11 mouse cellular contexts compared by ENCODE assay signal in the genomic region with DNA sequence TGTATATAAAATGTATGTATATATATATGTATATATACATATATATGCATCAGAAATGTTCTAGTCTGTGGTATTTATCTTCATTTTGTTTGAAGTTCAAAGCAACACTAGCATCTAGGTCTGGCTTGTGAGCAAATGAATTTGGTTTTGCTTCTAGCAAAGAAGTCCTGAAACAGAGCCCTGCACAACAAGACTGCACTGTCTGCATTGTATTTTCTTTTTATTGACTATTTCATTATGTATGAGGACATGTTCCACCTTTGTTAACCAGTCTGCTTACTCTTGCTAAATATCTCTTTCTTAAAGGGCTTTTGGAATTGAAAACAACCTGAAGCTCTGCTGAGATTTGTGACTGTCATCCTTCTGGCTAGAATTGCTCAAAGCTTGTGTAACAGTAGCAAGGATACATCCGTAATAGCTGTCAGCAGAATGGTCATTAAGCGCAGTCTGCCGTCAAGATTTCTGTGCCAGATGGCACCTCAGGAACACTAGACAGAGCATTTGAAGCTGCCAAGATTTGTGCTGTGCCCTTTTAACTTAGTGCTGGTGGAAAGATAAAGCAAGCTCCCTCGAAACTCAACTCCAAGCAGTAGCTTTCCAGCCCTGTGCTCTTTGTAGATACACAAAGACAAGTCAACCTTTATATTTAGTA.
DNase-seq lines count a peak whose midpoint lies in the region; ATAC-seq lines count a peak whose summit lies in the region.
"Had no signal": no experiment of that assay in that cellular context is flagged by ENCODE, and none has a peak within 500 bp of the region (broad histone marks: within the 10 kb centered on the region; RNA-seq: fewer than 3 reads in every experiment).

No protein-coding gene starts in this region.

- H3K4me3 ChIP-seq in kidney, embryonic 16.5 days (ENCODE audit: low read length): no peak overlapping the region
- H3K4me3 ChIP-seq: heart, embryonic 15.5 days; stomach, embryonic 15.5 days had no signal

- H3K27ac ChIP-seq in kidney, embryonic 16.5 days (ENCODE audit: low read length): no peak overlapping the region
- H3K27ac ChIP-seq: heart, embryonic 15.5 days; stomach, embryonic 15.5 days had no signal

- WGBS in kidney, embryonic 16.5 days: 50% methylated on average over 4 of the region's 4 CpGs

- H3K4me1 ChIP-seq in kidney, embryonic 16.5 days (ENCODE audit: insufficient read depth, low read length): no peaks in the 10 kb centered on the region
- H3K4me1 ChIP-seq: heart, embryonic 15.5 days; stomach, embryonic 15.5 days had no signal

- no peaks in the 10 kb centered on the region for H3K9me3 ChIP-seq in kidney, embryonic 16.5 days (ENCODE audit: low read length)
- H3K9me3 ChIP-seq: heart, embryonic 15.5 days; stomach, embryonic 15.5 days had no signal

- peak; percentile 3 for DNase-seq in embryo, embryonic 11 days
- DNase-seq in embryo, embryonic 9.5 days (ENCODE audit: extremely low spot score): no peak
- DNase-seq in frontal cortex, adult 2 months (ENCODE audit: extremely low spot score in 1 of 2, low spot score in 1 of 2): peak; percentile 35 to 41
- peak; percentile 2 to 46 for DNase-seq in left cerebral cortex, adult 18-20 months (ENCODE audit: low spot score in 2 of 2)
- DNase-seq in kidney, adult 8-10 months: no peak
- no peak for DNase-seq in kidney, adult 9 months
- DNase-seq: lung, adult 2 months had no signal

- no peaks in the 10 kb centered on the region for H3K27me3 ChIP-seq in kidney, embryonic 16.5 days (ENCODE audit: insufficient read depth, low read length)
- H3K27me3 ChIP-seq: heart, embryonic 15.5 days; stomach, embryonic 15.5 days had no signal

- H3K36me3 ChIP-seq in kidney, embryonic 16.5 days (ENCODE audit: insufficient read depth, low read length): no peaks in the 10 kb centered on the region
- H3K36me3 ChIP-seq: heart, embryonic 15.5 days; stomach, embryonic 15.5 days had no signal

- no peak overlapping the region for H3K4me2 ChIP-seq in kidney, embryonic 16.5 days (replicated peaks; ENCODE audit: low read depth, low read length)
- H3K4me2 ChIP-seq: heart, embryonic 15.5 days; stomach, embryonic 15.5 days had no signal

- no peak overlapping the region for H3K9ac ChIP-seq in kidney, embryonic 16.5 days (replicated peaks; ENCODE audit: low read length)
- H3K9ac ChIP-seq: heart, embryonic 15.5 days; stomach, embryonic 15.5 days had no signal

- ATAC-seq in cerebellum, adult (ENCODE audit: insufficient number of reproducible peaks, low FRiP score, low TSS enrichment): peak; percentile 100
- ATAC-seq in kidney, embryonic 16.5 days (ENCODE audit: low FRiP score, low TSS enrichment): no peak

Comparison
In these comparisons a context has a peak if more than half of its experiments do, and no peak if none do; other contexts are left out.
1. DNase-seq: peak in embryo, embryonic 11 days (single experiment), frontal cortex, adult 2 months (2 of 2) and left cerebral cortex, adult 18-20 months (2 of 2); none in embryo, embryonic 9.5 days (single experiment), kidney, adult 8-10 months (0 of 2) and kidney, adult 9 months (single experiment).